Mouse (Mus musculus) erythroblast, embryonic 14.5 days (primary cell): ENCODE results near the gene Erh.

Experiments used
- GATA1 ChIP-seq: IDR thresholded peaks from 2 replicates; pipeline ENCODE4 v1.6.1; 2012; ENCODE audit warnings: low read length, inconsistent platforms, mixed read lengths
- TAL1 ChIP-seq: IDR thresholded peaks from 3 replicates; pipeline ENCODE4 v1.6.1; 2012; ENCODE audit warnings: low read length, inconsistent platforms, mixed read lengths

- TF ChIP-seq GATA1: no peak
- no peak for TF ChIP-seq TAL1
These were observed 31.9 kb downstream of the Erh start for GRCm38 (mm10) chr12:80612113-80612791.
